Mouse (Mus musculus): ENCODE data around the gene Idh3g. TPM values are rescaled to one million over a fixed set of nuclear protein-coding genes. Genes with fewer than 3 reads are reported as not detected.

The Idh3g gene
- total and polyA plus RNA-seq, 2 experiments = 81.1 to 161 TPM

DNA sequence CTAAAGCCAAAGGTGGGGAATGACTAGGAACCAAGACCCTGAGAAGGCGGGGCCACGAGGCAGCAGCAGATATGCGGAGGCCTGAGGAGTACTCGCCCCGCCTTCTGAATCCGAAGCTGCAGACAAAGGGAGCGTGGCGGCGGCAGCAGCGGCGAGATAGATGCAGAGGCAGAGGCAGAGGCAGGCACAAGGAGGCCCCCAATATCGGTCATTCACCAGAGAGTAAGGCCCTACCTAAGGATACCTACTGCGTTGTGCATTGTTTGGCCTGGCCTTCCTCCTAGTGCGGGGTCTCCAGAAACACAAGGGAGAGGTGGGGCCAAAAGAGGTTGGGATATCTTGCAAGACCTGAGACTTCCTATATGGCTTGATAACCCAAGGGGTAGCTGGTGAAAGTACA, 28.4 kb upstream of the Idh3g start:
- Histone ChIP-seq H3K9ac (ENCODE audit: low read depth, low read length) (no peak overlapping the region), H3K4me3 (ENCODE audit: insufficient read depth, low read depth, low read length) (no peak overlapping the region), H3K4me1 (ENCODE audit: control insufficient read depth, insufficient read depth, low read length) (no peaks in the 10 kb centered on the region), H3K27ac (replicated peaks; ENCODE audit: insufficient read depth, low read depth, low read length) (no peak overlapping the region), H3K27me3 (ENCODE audit: control insufficient read depth, insufficient read depth, low read length) (no peaks in the 10 kb centered on the region), H3K36me3 (ENCODE audit: control insufficient read depth, insufficient read depth, low read length) (no peaks in the 10 kb centered on the region), H3K79me2 (ENCODE audit: control insufficient read depth, insufficient read depth, low read length) (no peaks in the 10 kb centered on the region)
- DNase-seq (ENCODE audit: extremely low read depth, low read depth, low spot score) = no peak
- TF ChIP-seq POLR2A (IDR thresholded peaks at IDR 0.05; ENCODE audit: extremely low read depth, insufficient read depth, low read length) (no peak), CTCF (IDR thresholded peaks at IDR 0.05; ENCODE audit: low read depth, low read length) (no peak)
- WGBS = 25% methylated on average over 14 of the region's 14 CpGs

DNA sequence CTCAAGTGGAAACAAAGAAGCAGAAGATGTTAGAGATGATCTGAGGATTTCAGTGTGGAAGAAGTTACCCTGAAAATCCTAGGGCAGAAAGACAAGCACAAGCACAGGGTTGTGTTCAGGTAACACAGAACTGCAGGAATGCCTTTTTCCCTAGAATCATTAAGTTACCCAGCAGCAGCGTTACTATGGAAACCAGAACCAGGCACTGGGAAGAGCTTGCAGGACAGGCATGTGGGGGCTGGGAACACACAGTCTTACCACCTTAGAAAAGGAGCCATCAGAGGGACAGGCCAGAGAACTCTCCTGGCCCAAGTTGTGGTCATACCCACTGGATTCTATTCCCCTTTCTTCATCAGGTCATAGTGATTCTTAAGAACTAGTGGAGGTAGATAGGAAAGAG, 19.1 kb upstream of the Idh3g start:
- no peaks in the 10 kb centered on the region for H3K79me2 ChIP-seq (ENCODE audit: control insufficient read depth, insufficient read depth, low read length)
- H3K27ac ChIP-seq (replicated peaks; ENCODE audit: insufficient read depth, low read depth, low read length) = no peak overlapping the region
- no peak for TF ChIP-seq CTCF (IDR thresholded peaks at IDR 0.05; ENCODE audit: low read depth, low read length)
- TF ChIP-seq POLR2A (IDR thresholded peaks at IDR 0.05; ENCODE audit: extremely low read depth, insufficient read depth, low read length) = no peak
- H3K4me1 ChIP-seq (ENCODE audit: control insufficient read depth, insufficient read depth, low read length) = no peaks in the 10 kb centered on the region
- DNase-seq (ENCODE audit: extremely low read depth, low read depth, low spot score) = no peak
- no peaks in the 10 kb centered on the region for H3K27me3 ChIP-seq (ENCODE audit: control insufficient read depth, insufficient read depth, low read length)
- H3K4me3 ChIP-seq (ENCODE audit: insufficient read depth, low read depth, low read length) = no peak overlapping the region
- H3K9ac ChIP-seq (ENCODE audit: low read depth, low read length) = no peak overlapping the region
- 75% methylated on average over 1 of the region's 1 CpGs for WGBS
- H3K36me3 ChIP-seq (ENCODE audit: control insufficient read depth, insufficient read depth, low read length) = no peaks in the 10 kb centered on the region

DNA sequence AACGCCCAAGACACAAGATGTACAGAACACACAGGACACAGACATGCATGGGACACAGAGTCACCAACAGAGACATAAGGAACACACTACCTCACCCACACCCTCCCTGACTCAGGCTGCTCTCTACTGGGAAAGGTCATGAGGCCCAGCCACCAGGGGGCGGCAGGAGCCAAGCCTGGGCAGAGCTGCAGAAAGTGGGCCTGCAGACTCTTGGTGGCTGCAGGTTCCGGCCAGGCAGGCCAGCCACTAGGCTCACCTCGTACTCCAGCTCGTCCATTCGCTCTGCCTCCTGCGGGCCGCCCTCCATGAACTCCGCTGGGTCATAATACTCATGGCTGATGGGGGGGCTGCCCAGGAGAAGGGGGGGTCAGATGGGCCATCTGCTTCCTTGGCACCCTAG, 11.8 kb upstream of the Idh3g start:
- no peaks in the 10 kb centered on the region for H3K4me1 ChIP-seq (ENCODE audit: control insufficient read depth, insufficient read depth, low read length)
- DNase-seq (ENCODE audit: extremely low read depth, low read depth, low spot score) = peak; percentile 11
- no peaks in the 10 kb centered on the region for H3K79me2 ChIP-seq (ENCODE audit: control insufficient read depth, insufficient read depth, low read length)
- H3K27ac ChIP-seq (replicated peaks; ENCODE audit: insufficient read depth, low read depth, low read length) = no peak overlapping the region
- no peak overlapping the region for H3K9ac ChIP-seq (ENCODE audit: low read depth, low read length)
- 23% methylated on average over 8 of the region's 9 CpGs for WGBS
- TF ChIP-seq POLR2A (IDR thresholded peaks at IDR 0.05; ENCODE audit: extremely low read depth, insufficient read depth, low read length) (no peak), CTCF (IDR thresholded peaks at IDR 0.05; ENCODE audit: low read depth, low read length) (peak; percentile 80)
- H3K36me3 ChIP-seq (ENCODE audit: control insufficient read depth, insufficient read depth, low read length) = no peaks in the 10 kb centered on the region
- H3K4me3 ChIP-seq (ENCODE audit: insufficient read depth, low read depth, low read length) = no peak overlapping the region
- H3K27me3 ChIP-seq (ENCODE audit: control insufficient read depth, insufficient read depth, low read length) = no peaks in the 10 kb centered on the region

DNA sequence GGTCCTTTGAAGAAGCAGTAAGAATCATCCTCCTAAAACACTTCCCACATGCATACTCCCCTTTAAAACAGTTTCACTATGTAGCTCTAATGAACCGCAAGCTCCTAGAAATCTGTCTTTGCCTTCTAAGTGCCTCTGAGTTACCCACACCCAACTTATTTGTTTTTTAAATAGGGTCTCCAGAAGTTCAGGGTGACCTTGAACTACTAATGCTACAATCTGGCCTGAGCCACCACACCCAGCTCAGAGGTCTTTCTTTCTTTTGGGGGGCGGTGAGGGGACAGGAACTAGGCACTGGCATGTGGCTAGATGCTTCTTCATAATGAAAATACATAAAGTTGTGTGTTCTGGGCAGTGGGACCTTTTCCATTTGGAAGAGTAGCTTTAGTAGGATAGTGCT, 10.8 kb upstream of the Idh3g start:
- H3K9ac ChIP-seq (ENCODE audit: low read depth, low read length) = no peak overlapping the region
- H3K4me3 ChIP-seq (ENCODE audit: insufficient read depth, low read depth, low read length) = no peak overlapping the region
- H3K27me3 ChIP-seq (ENCODE audit: control insufficient read depth, insufficient read depth, low read length) = no peaks in the 10 kb centered on the region
- no peak overlapping the region for H3K27ac ChIP-seq (replicated peaks; ENCODE audit: insufficient read depth, low read depth, low read length)
- H3K79me2 ChIP-seq (ENCODE audit: control insufficient read depth, insufficient read depth, low read length) = no peaks in the 10 kb centered on the region
- DNase-seq (ENCODE audit: extremely low read depth, low read depth, low spot score) = no peak
- 81% methylated on average over 2 of the region's 2 CpGs for WGBS
- no peak for TF ChIP-seq POLR2A (IDR thresholded peaks at IDR 0.05; ENCODE audit: extremely low read depth, insufficient read depth, low read length)
- TF ChIP-seq CTCF (IDR thresholded peaks at IDR 0.05; ENCODE audit: low read depth, low read length) = no peak
- no peaks in the 10 kb centered on the region for H3K36me3 ChIP-seq (ENCODE audit: control insufficient read depth, insufficient read depth, low read length)
- H3K4me1 ChIP-seq (ENCODE audit: control insufficient read depth, insufficient read depth, low read length) = no peaks in the 10 kb centered on the region

DNA sequence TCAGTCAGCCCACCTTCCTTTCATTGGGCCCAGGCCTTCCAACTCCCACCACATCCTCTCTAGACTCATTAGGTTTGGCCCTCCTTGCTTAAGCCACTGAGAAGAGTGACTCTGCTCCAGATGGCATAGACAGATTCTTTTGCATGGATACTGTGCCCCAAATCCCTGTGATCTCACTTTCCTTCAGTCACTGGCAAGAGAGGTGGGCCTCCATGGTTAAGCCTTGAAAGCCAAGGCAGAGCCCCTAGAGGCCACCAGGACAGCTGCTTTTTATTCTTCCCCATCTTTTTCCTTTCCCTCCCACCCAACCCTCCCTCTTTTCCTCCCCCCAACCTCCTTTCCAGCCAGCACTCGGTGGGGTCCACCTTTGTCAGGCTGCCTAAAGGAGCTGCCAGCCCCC, 6.8 kb upstream of the Idh3g start:
- Histone ChIP-seq H3K9ac (ENCODE audit: low read depth, low read length) (no peak overlapping the region), H3K79me2 (ENCODE audit: control insufficient read depth, insufficient read depth, low read length) (no peaks in the 10 kb centered on the region), H3K36me3 (ENCODE audit: control insufficient read depth, insufficient read depth, low read length) (peaks cover 13% of the 10 kb centered on the region; the same call in 1 of the 2 replicates), H3K4me3 (ENCODE audit: insufficient read depth, low read depth, low read length) (no peak overlapping the region), H3K27me3 (ENCODE audit: control insufficient read depth, insufficient read depth, low read length) (no peaks in the 10 kb centered on the region), H3K27ac (replicated peaks; ENCODE audit: insufficient read depth, low read depth, low read length) (no peak overlapping the region), H3K4me1 (ENCODE audit: control insufficient read depth, insufficient read depth, low read length) (peaks cover 2% of the 10 kb centered on the region; the same call in 1 of the 2 replicates)
- TF ChIP-seq POLR2A (IDR thresholded peaks at IDR 0.05; ENCODE audit: extremely low read depth, insufficient read depth, low read length) = no peak
- TF ChIP-seq CTCF (IDR thresholded peaks at IDR 0.05; ENCODE audit: low read depth, low read length) = no peak
- WGBS = 13% methylated on average over 1 of the region's 1 CpGs
- no peak for DNase-seq (ENCODE audit: extremely low read depth, low read depth, low spot score)

DNA sequence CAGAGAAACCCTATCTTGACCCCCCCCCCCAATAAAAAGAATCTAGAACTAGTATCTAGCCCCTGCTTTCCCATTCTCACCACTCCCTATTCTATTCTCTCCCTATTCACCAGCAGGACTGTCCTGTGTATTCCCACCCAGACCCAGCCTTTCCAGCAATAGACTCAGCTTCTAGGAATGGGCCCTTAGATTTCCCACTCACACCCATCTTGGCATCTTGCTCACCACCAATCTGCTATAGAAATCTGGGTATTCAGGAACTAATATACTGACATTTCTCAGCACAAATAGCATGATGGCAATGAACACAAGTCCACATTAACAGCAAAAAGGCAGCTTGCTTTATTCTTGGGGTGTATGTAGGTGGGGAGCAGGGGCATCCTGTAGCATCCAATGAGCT, 6.3 kb upstream of the Idh3g start:
- Histone ChIP-seq H3K4me1 (ENCODE audit: control insufficient read depth, insufficient read depth, low read length) (peaks cover 6% of the 10 kb centered on the region; the same call in 1 of the 2 replicates), H3K4me3 (ENCODE audit: insufficient read depth, low read depth, low read length) (no peak overlapping the region), H3K79me2 (ENCODE audit: control insufficient read depth, insufficient read depth, low read length) (no peaks in the 10 kb centered on the region), H3K27me3 (ENCODE audit: control insufficient read depth, insufficient read depth, low read length) (no peaks in the 10 kb centered on the region), H3K9ac (ENCODE audit: low read depth, low read length) (no peak overlapping the region), H3K36me3 (ENCODE audit: control insufficient read depth, insufficient read depth, low read length) (peaks cover 13% of the 10 kb centered on the region; the same call in 1 of the 2 replicates), H3K27ac (replicated peaks; ENCODE audit: insufficient read depth, low read depth, low read length) (no peak overlapping the region)
- DNase-seq (ENCODE audit: extremely low read depth, low read depth, low spot score) = no peak
- TF ChIP-seq POLR2A (IDR thresholded peaks at IDR 0.05; ENCODE audit: extremely low read depth, insufficient read depth, low read length) (no peak), CTCF (IDR thresholded peaks at IDR 0.05; ENCODE audit: low read depth, low read length) (no peak)
